Comparison of ENCODE assay signal across 8 mouse cellular contexts in genomic region chr9:49571695-49572510, GRCm38 (mm10).
A peak's percentile ranks its signal among the peaks of the same experiment; 100 is the strongest.
DNase-seq lines count a peak whose midpoint lies in the region; ATAC-seq and TF ChIP-seq lines count a peak whose summit lies in the region.

No protein-coding gene starts in this region.

- H3K4me1 ChIP-seq in lung, postnatal 0 days (ENCODE audit: insufficient read depth, low read depth, low read length) = no peaks in the 10 kb centered on the region

- H3K9ac ChIP-seq in lung, postnatal 0 days (replicated peaks; ENCODE audit: low read depth) = no peak overlapping the region

- intact Hi-C loops in heart, postnatal 10 days (cut with DNase I) = no loop called here

- H3K4me2 ChIP-seq in lung, postnatal 0 days (replicated peaks; ENCODE audit: low read depth, low read length) = no peak overlapping the region

- no peaks in the 10 kb centered on the region for H3K27me3 ChIP-seq in lung, postnatal 0 days (replicated peaks; ENCODE audit: insufficient read depth, low read length)

- no peaks in the 10 kb centered on the region for H3K36me3 ChIP-seq in lung, postnatal 0 days (ENCODE audit: insufficient read depth, low read length)

- peak; percentile 56 to 71 for DNase-seq in adrenal gland, adult (ENCODE audit: inconsistent age in 2 of 2, low spot score in 1 of 2)
- DNase-seq in adrenal gland, adult 18-20 months (ENCODE audit: low spot score in 2 of 2) = no peak
- DNase-seq in lung, postnatal 0 days (ENCODE audit: low spot score) = peak; percentile 66
- DNase-seq in lung, postnatal 10 days = no peak
- DNase-seq in heart, postnatal 10 days = peak; percentile 25 to 27
- peak; percentile 20 for DNase-seq in neural tube, embryonic 10.5 days (ENCODE audit: extremely low spot score, low spot score)
- DNase-seq in thymus, postnatal 0 days (ENCODE audit: low spot score) = no peak
- no peak for DNase-seq in urinary bladder, postnatal 14 days (ENCODE audit: low spot score)

- no peak overlapping the region for H3K4me3 ChIP-seq in lung, postnatal 0 days (ENCODE audit: low read depth, low read length)

- no peak for TF ChIP-seq EP300 in lung, postnatal 0 days (IDR thresholded peaks at IDR 0.05)

- peak; percentile 75 for ATAC-seq in lung, postnatal 0 days

- H3K27ac ChIP-seq in lung, postnatal 0 days (ENCODE audit: low read length) = no peak overlapping the region; the same call in 1 of the 2 replicates

- TF ChIP-seq CTCF in lung, postnatal 0 days (IDR thresholded peaks at IDR 0.05) = no peak

- WGBS in lung, postnatal 0 days = 40% methylated on average over 9 of the region's 9 CpGs

- no peaks in the 10 kb centered on the region for H3K9me3 ChIP-seq in lung, postnatal 0 days (ENCODE audit: low read length)

Comparison
In these comparisons a context has a peak if more than half of its experiments do, and no peak if none do; other contexts are left out.
1. DNase-seq: peak in adrenal gland, adult (2 of 2), lung, postnatal 0 days (single experiment), heart, postnatal 10 days (2 of 2) and neural tube, embryonic 10.5 days (single experiment); none in adrenal gland, adult 18-20 months (0 of 2), lung, postnatal 10 days (single experiment), thymus, postnatal 0 days (single experiment) and urinary bladder, postnatal 14 days (single experiment).